Mouse (Mus musculus) right cerebral cortex, postnatal 14 days (tissue): ENCODE measurements around the gene Dlx5.
A peak's percentile ranks its signal among the peaks of the same experiment; 100 is the strongest.

Experiments used
- DNase-seq: peaks from one replicate; pipeline ENCODE4 v3.0.0; 2022

Dlx5 gene

DNA sequence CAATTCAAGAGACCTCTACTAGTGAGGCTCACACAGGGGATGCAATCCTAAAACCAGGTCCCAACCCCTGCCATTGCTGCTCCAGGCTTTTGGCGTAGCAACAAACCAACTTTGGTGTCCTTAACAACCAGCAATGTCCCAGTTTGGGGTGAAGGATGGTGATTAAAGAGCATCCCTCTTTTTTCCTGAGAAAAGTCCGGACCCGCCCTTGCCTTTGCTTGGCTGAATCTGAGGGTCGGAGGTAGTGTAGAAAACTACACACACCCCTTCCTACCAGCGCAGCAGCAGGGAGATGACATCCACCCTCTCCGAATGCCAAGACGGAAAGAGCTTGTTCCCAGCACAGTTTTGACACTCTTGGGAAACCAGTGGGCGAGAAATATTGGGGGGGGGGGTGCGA is 6.2 kb downstream of the Dlx5 start:
- DNase-seq = no peak

DNA sequence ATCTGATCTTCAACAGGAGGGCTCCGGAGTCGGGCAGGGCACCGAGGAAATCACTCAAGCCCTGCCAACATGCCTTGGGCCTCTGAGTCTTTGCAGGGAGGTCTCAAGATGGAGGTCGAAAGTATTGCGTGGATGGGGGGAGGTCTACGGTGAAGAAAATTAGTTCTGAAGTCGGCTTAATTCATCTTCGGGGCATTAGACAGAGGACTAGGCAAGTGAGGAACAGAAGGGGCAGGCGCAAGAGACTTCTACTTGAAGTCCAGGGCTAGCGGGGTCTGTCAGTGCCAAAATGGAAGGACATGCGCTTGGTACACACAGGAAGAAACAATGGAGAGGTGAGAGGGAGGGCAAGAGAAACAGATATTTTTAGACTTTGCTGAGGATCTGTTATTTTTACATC is 6.7 kb downstream of the Dlx5 start:
- no peak for DNase-seq

DNA sequence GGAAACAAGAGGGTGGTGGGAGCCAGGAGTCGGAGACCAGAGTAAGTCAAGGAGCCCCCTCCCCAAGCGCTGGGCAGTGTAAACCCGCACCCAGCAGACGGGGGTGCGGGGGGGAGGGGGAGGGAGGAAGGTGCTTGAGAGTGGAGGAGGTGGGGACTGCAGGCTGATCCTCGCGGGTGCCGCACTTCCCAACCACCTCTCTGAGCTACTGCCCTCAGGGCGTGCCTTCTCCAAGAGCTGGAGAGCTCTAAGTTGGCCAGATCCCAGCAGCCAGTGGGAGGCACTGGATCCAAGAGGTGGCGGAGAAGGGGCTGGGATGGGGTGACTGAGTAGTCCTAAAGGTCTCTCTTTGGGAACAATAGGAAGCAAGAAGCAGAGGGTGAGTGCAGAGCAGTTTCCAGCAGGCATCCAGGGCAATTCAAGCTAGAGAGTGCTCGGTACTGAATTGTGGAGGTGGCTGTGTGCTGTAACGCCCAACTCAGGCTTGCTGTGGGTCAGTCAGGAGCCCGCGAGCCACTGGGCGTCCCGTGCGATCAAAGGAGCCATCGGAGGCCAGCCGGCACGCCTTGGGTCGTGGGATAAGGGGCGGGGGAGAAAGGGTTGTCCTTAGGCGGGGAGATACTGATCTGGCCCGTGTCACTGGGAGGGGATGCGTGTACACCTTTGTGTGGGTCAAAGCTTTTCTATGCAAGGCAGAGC is 7.7 kb downstream of the Dlx5 start:
- DNase-seq = no peak

DNA sequence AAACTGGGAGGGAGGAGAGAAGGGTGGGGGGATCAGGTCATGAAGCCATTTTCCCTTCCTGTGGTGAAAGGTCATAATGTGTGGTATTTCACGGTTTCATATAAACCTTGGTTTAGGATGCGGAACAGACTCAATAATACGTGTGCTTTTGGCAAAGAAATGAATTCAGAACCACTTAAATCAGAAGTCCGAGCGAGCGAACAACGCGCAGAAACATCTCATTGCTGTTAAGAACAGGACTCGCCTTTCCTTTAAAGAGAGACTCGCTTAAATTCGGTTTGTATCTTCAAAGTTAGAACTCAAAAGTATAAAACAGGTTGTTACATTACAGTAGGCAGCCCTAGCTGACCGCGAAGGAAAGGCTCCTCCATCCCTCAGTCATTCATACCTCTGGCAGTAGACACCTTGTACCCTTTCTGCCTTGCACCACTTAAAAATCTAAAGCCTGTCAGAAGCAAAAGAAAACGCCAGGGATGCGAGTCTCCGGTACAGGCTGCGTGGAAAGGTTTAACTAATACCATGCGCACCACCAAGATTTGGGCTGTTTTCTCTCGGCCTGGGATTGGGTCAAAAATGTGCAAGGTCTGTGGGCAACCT is 8.3 kb downstream of the Dlx5 start:
- DNase-seq = no peak

DNA sequence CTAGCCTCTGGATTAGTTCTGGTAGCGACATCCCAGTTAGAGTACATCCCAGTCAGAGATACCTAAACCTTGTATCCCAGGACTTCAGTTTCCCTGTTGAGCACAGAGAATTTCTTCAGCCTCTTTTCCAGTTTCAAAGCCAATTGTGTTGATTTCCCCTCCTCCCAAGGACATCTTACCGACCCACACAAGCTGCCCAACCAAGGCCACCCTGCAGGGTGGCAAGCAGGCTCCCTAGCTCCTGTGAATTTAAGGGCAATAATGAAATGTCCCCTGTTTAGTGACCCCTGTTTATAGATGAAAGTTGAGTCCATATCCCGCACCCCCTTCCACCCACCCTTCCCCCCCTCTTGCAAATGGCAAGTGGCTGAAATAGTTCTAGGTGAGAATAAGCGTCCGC is 9.0 kb downstream of the Dlx5 start:
- DNase-seq = no peak

DNA sequence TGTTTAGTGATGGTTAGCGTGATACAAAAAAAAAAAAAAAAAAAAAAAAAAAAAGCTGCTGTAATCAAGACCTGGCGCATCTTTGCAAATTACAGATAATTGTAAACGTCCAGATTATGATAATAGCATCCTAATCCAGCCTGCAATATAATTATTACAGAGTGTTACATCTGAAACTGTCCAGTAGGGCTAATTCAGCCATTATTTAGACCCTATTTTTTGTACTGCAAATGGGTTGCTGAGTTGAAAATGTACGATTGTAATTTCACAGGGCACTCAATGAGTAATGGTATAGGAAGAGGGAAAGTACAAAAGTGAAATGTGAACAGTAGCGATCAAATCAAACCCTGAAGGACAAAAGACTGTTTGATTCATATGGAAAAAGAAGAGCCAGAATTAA is 10.2 kb downstream of the Dlx5 start:
- DNase-seq = no peak

DNA sequence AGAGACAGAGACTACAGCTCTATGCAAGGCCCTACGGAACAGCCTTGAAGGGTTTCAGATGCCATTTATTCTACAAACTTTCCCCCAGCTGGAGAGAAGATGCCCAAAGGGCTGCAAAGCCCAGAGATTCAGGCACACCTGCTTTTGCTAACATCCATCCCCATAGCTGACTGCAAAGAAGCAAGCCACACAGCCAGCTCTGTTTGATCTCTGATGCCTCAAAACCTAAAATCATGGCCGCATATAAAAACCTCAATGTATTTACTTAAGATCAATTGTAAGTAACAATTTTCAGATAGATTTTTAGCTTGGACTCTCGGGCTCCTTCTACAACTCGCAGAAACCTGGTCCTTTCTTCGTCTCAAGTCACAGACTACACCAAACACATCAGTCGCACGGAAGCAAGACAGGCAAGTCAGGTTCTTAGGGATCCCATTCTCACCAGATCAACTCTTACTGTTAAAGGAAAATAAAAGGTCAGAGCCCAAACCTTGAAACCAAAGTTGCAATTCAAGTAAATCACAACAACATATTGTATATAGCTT is 10.9 kb downstream of the Dlx5 start:
- no peak for DNase-seq

DNA sequence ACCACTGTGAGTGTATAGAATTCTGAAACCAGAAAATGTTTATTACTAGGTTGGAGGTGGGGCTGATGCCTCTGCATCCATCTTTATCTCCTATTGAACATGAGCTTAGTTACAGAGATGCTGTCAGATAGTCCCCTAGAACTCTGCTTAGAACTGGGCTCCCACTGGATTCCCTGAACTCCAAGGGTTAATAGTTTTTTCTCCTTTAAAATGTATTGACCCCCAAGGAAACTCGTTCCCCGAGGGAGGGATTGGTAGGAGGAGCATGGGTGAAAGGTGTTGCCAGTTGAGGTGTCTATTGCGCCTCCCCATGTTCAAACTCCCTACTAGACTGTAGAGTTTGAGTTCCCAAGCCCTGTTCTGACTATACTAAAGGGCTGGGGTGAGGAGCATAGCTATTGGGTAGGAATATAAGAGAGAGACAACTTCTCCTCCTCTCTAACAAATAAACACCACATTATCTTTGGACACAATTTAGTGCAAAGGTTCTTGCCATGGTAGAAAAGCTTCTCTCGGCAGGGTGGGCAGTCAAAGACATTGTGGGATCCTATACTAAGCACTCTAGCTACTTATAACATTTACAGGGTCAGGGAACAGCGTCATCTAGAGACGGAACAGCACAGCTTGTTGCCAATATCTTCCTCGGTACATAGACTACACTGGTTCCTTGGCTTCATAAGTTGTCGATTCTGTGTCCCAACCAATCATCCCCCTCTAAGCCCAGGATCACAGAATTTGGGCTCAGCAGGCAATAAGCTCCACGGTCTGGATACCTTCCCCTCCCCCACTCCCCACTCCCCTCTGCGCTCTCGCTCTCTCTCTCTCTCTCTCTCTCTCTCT is 11.7 kb downstream of the Dlx5 start:
- DNase-seq = no peak

DNA sequence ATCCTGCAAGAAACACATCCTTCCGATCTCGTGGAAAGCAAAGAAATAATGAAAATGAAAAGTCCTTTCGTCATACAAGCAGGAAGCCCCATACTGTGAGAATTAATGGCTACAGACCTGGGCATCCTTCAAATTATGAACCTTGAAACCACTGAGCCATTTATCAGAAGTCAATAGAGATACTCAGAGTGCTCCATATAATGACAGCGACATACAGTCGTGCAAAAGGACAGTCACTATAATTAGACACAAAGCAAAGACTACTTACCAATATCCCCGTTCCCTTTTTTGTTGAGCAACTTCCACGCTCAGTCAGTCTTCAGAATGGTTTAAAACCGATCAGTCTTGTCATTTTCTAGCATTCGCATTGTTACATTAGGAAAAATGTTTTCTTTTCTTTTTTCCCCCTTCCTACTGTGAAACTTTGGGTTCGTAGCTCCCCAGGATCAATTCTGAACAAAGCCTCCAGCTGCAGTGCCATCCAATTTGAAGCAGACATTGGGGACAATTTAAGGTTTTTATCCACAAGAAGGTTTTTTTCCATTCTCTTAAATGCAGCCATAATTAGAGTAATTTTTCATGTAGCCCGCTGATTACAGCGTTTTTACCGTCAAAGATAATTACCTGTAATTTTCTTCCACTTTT is 12.7 kb downstream of the Dlx5 start:
- no peak for DNase-seq

DNA sequence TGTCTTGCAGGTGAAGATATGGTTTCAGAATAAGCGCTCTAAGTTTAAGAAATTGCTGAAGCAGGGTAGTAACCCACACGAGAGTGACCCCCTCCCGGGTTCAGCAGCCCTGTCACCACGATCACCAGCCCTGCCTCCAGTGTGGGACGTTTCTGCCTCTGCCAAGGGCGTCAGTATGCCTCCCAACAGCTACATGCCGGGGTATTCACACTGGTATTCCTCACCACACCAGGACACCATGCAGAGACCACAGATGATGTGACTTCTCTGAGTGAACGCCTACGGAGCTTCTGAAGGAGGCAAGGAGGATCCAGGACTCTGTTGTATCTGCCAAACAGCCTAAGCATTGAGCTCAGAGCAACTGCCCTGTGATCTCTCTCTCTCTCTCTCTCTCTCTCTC is 14.9 kb downstream of the Dlx5 start:
- no peak for DNase-seq

DNA sequence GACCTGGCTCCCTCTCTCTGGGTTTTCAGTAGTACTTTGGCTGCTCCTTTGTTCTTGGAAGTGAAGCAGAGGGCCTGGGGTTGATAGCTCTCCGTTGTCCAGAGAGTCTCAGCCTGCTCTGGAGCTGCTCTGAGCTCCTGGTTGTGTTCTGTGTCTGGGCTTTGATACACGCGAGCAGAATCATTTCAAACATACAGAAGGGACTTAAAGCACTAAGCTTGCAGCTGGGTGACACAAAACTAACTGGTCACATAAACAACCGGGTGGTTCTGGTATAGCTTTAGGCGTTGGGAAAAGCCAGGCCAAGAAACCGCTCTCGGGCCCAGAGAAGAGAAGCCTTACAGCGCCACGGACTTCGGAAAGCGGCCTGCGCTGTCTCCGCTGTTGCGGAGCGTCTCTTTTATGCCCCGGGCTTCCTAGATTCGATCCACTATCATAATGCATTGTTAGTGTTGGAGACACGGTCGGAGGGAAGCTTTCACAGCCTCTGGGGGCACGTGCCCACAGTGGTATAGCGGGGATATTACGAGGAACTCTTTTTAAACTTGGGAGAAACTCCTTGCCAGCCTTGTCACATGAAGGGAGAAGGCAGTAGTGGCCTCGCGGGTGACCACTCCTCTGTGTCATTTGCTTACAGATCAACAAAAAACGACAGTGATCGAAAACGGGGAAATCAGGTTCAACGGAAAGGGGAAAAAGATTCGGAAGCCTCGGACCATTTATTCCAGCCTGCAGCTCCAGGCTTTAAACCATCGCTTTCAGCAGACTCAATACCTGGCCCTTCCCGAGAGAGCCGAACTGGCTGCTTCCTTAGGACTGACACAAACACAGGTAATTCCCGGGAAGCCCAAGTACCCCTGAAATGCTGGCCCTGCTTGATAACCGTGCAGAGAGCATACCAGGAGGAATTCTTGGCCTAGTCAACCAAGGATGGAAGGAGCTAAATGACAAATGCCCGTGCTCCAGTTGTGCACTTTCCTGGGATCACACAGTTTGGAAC is 17.1 kb downstream of the Dlx5 start:
- DNase-seq = no peak

DNA sequence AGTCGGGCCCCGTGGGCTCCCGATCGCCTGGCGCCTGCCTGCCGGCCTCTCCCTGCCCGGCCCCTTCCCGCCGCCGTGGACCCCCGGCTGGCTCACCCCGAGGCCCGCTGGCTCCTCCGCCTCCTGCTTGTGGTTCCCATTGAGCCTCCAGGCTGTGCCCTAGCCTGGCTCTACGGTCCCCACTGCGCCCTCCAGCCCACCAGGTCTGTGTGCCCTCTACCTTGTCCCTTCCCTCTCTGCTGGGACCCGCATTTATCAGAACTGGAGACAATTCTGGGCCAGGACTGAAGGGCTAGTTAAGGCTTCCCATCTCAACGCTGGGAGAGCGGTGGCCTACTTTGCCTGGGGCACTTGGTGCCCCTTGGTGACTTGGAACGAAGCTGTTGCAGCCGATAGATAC is 17.9 kb downstream of the Dlx5 start:
- DNase-seq = no peak

DNA sequence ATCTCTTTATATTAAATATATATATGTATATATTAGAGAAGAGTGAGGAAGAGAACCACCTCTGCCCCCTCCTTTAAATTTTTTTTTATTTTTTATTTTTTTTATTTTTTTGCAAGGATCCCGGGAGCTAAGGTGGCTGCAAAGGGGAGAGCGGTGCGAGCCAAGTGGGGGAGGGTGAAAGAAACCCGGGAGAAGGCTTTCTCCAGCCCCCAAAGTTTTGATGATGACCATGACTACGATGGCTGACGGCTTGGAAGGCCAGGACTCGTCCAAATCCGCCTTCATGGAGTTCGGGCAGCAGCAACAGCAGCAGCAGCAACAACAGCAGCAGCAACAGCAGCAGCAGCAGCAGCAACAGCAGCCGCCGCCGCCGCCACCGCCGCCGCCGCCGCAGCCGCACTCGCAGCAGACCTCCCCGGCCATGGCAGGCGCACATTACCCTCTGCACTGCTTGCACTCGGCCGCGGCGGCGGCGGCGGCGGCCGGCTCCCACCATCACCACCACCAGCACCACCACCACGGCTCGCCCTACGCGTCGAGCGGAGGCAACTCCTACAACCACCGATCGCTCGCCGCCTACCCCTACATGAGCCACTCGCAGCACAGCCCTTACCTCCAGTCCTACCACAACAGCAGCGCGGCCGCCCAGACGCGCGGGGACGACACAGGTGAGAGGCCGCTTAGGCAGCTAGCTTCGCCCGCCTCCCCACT is 18.6 kb downstream of the Dlx5 start, which contains the start of gene Dlx6:
Dlx6 (plus strand) TSS at position 175 of the 711 bp plus-strand sequence.
- no peak for DNase-seq

DNA sequence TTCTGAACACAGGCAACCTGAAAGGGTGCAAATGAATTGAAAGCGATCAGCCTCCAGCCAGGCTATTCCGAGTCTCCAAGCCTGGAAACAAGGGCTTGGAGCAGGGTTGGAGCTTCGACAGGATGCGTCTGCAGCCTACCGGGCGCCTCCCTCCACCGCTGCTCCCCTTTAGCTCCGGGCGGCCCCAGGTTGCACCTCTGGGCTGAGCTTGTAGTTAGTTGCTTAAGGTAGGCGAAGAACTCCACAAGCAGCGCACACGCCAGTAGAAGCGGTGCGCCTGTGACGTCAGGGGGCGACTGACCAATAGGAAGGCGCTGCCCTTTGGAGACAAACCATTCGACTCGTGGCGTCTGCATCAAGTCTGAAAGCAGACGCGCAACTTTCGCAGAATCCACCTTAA is 19.3 kb downstream of the Dlx5 start:
- peak; percentile 44 for DNase-seq

DNA sequence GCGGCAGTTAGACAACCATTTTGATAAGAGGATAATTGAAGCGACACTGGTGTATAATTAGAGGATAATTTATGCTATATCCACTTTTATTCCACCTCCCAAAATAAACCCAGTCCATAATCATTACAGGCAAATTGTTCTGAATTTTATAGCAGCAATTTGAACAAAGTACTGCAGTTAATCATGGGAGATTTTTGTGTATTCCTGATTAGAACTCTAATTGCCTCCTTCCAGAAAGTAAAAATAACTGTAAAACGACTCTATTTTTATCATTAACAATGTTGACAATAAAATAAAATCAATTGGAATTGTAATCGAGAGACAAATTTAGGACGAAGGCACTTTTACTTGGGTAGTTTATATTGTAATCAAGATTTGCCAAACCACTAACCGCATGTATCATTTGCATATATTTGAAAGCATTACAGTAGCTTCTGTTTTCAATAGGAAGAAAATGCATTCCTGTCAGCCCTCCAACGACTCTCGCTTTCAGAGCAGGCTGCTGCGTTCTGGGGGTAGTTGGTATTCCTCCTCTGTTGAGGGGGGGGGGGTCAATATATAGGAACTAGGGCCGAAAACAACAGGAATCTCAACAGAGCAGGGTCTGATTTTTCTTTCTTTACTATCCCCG is 20.0 kb downstream of the Dlx5 start:
- DNase-seq = no peak

DNA sequence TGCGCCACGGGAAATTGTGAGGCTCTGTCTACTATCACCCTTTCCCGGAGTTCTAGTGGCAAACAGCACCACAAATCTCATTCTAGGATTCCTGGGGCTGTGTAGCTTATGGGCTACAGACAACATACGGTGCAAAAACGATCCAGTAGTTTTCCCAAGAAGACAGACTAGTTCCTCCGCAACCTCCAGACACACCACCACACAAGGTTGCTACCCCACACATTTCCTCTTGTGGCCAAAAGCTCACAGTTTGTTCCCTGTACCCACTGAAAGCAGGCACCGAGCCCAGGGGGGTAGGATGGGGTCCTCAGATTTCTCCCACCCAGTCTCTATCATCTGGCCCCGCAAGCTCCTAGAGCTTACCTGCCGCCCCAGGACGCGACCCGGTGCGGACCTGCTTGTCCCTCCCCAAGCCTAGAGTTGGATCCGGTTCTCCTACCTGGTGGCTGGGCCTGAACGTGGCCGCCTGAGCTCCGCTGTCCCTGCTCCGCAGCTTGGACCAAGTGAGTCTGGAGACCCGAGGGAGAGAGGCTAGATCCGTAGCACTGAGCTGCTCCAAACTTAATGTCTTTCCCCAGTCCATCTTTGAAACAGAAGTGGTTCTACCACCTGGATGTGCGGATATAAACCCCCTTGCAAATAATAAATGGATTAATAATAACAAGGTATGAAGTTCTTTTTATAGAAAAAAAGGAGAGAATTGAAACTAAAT is 20.6 kb downstream of the Dlx5 start:
- no peak for DNase-seq

DNA sequence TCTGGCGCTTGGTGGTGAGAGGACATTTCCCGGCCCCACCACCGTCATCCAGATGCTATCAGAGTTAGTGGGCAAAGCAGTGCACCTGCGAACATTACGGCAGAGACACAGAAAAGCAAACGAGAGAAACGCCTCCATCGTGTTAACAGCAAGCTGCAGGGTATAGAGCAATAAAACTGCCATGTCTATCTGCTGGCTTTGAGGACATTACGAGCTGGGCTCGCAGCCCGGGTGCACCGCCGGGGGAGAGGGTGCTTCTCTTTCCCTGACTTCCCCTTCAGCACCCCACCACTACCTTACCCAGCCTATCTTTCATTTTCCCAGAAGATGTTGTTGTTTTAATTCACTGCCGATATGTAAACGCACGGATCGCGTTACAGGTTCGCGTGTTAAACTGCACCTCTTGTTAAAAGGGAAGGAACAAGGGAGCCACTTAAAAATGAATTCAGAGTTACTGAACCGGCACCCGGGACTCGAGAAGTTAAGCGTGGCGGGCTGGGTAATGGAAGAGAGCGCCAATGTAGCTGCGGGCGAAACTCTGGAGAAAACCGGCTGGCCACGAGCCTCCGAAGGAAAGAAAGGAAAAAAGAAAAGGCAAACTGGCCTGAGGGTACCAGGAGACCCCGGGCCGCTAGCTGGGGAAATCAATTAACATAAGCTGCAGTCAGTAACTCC is 21.3 kb downstream of the Dlx5 start:
- no peak for DNase-seq

DNA sequence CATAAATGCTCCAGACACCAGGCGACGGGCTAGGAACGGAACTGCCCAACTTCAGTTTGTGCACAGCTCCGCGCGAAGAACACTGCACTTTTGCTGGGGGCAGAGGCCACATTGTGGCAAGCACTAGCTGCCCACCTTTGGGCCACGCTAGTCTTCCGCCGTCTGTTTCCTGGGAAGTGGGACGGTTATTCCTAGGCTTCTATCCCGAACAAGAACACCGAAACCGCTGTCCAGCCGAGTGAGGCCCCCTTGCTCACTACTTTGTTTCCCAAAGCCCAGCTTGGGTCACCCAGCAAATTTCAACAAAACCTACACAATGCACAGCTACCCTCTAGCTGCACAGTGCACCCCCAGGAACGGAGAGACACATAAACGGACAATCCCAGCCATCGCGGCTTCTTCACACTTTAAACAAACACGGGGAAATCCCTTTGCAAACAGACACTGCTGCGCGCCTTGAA is 21.9 kb downstream of the Dlx5 start:
- no peak for DNase-seq
